Mouse (Mus musculus): ENCODE measurements around the gene Gclm.
A peak's percentile ranks its signal among the peaks of the same experiment; 100 is the strongest.
"Not testable (repeated sequence)": the region's sequence is repeated elsewhere in the genome, so short reads cannot be mapped to it uniquely, and the experiment has no call there.

The Gclm gene

GRCm38 (mm10) chr3:122245215-122245877 is at the start of gene Gclm:
Gene Gclm (plus strand): TSS chr3:122245557.
- DNase-seq (ENCODE audit: low spot score in 2 of 2): peak; percentile 93 to 97

- no peak for DNase-seq (ENCODE audit: low spot score in 2 of 2)
These were observed 48.6 kb upstream of the Gclm start for GRCm38 (mm10) chr3:122196621-122197298.

- no peak for DNase-seq (ENCODE audit: low spot score in 2 of 2)
These were observed 46.8 kb upstream of the Gclm start for GRCm38 (mm10) chr3:122198532-122198931.

GRCm38 (mm10) chr3:122198966-122199381 is 46.4 kb upstream of the Gclm start:
- no peak for DNase-seq (ENCODE audit: low spot score in 2 of 2)

- DNase-seq (ENCODE audit: low spot score in 2 of 2): no peak
These were observed 45.8 kb upstream of the Gclm start for GRCm38 (mm10) chr3:122199600-122199999.

- no peak for DNase-seq (ENCODE audit: low spot score in 2 of 2)
These were observed 45.3 kb upstream of the Gclm start for GRCm38 (mm10) chr3:122200017-122200416.

GRCm38 (mm10) chr3:122200447-122200846 is 44.9 kb upstream of the Gclm start:
- no peak for DNase-seq (ENCODE audit: low spot score in 2 of 2)

- DNase-seq (ENCODE audit: low spot score in 2 of 2): no peak
These were observed 43.0 kb upstream of the Gclm start for GRCm38 (mm10) chr3:122202307-122202732.

- DNase-seq (ENCODE audit: low spot score in 2 of 2): no peak
These were observed 41.6 kb upstream of the Gclm start for GRCm38 (mm10) chr3:122203675-122204329.

- DNase-seq (ENCODE audit: low spot score in 2 of 2): no peak
These were observed 39.6 kb upstream of the Gclm start for GRCm38 (mm10) chr3:122205753-122206152.

- no peak for DNase-seq (ENCODE audit: low spot score in 2 of 2)
These were observed 38.9 kb upstream of the Gclm start for GRCm38 (mm10) chr3:122206279-122207070.

GRCm38 (mm10) chr3:122207766-122208165 is 37.6 kb upstream of the Gclm start:
- no peak for DNase-seq (ENCODE audit: low spot score in 2 of 2)

GRCm38 (mm10) chr3:122208296-122209225 is 36.8 kb upstream of the Gclm start:
- no peak for DNase-seq (ENCODE audit: low spot score in 2 of 2)

GRCm38 (mm10) chr3:122209511-122209910 is 35.8 kb upstream of the Gclm start:
- DNase-seq (ENCODE audit: low spot score in 2 of 2): no peak

- no peak for DNase-seq (ENCODE audit: low spot score in 2 of 2)
These were observed 34.9 kb upstream of the Gclm start for GRCm38 (mm10) chr3:122210434-122210833.

- DNase-seq (ENCODE audit: low spot score in 2 of 2): no peak
These were observed 34.5 kb upstream of the Gclm start for GRCm38 (mm10) chr3:122210846-122211245.

GRCm38 (mm10) chr3:122211446-122212125 is 33.8 kb upstream of the Gclm start:
- no peak for DNase-seq (ENCODE audit: low spot score in 2 of 2)

GRCm38 (mm10) chr3:122221240-122222036 is 23.9 kb upstream of the Gclm start:
- DNase-seq (ENCODE audit: low spot score in 2 of 2): no peak

GRCm38 (mm10) chr3:122226972-122227371 is 18.4 kb upstream of the Gclm start:
- DNase-seq (ENCODE audit: low spot score in 2 of 2): not testable (repeated sequence)
